Mouse (Mus musculus) small intestine, adult 2 months (tissue): ENCODE results near the gene Cbx4.

Source experiments
- CTCF ChIP-seq: fragments of 200-500 bp; IDR thresholded peaks from 2 replicates; pipeline ENCODE4 v1.5.1; 2012; ENCODE audit warnings: low read depth, mild to moderate bottlenecking, control low read depth, inconsistent platforms, low read length, moderate library complexity, mixed read lengths; ENCODE audit not compliant: insufficient replicate concordance, insufficient read length; ENCODE audit errors: extremely low read depth
- POLR2A ChIP-seq: fragments of 200-500 bp; IDR thresholded peaks from 2 replicates; pipeline ENCODE4 v1.6.1; 2012; ENCODE audit warnings: low read depth, mild to moderate bottlenecking, control low read depth, inconsistent platforms, low read length, moderate library complexity

- TF ChIP-seq CTCF: no peak
- no peak for TF ChIP-seq POLR2A
Observed at GRCm38 (mm10) chr11:119073876-119074433, 12.1 kb downstream of the Cbx4 start.
